ENCODE assay signal across 8 mouse cellular contexts in genomic region chr15:40475659-40476355, GRCm38 (mm10).
DNase-seq lines count a peak whose midpoint lies in the region; ATAC-seq and TF ChIP-seq lines count a peak whose summit lies in the region.

No protein-coding gene starts in this region.

- H3K27me3 ChIP-seq in forebrain, embryonic 15.5 days, result no peaks in the 10 kb centered on the region
- H3K27me3 ChIP-seq in forebrain, embryonic 12.5 days, result no peaks in the 10 kb centered on the region
- H3K27me3 ChIP-seq in kidney, postnatal 0 days (ENCODE audit: insufficient read depth, low read length), result no peaks in the 10 kb centered on the region

- peak; percentile 8 to 15 for DNase-seq in right cerebral cortex, adult 2 months (ENCODE audit: low spot score in 2 of 2)
- DNase-seq in right cerebral cortex, postnatal 25 days, result no peak
- peak; percentile 62 for DNase-seq in kidney, postnatal 0 days (ENCODE audit: low spot score)
- DNase-seq in telencephalon, adult 2 months (ENCODE audit: low read depth, low spot score), result peak; percentile 11

- no peak overlapping the region for H3K9ac ChIP-seq in forebrain, embryonic 15.5 days (replicated peaks)
- no peak overlapping the region for H3K9ac ChIP-seq in forebrain, embryonic 12.5 days
- H3K9ac ChIP-seq in kidney, postnatal 0 days (ENCODE audit: low read depth, low read length), result no peak overlapping the region

- ATAC-seq in forebrain, embryonic 15.5 days (replicated peaks), result no peak
- no peak for ATAC-seq in forebrain, embryonic 12.5 days (ENCODE audit: low FRiP score)
- ATAC-seq in kidney, postnatal 0 days (replicated peaks; ENCODE audit: low FRiP score, low read depth), result no peak
- no peak for ATAC-seq in monocyte, adult 5-6 weeks (replicated peaks; ENCODE audit: insufficient number of reproducible peaks, low FRiP score, low TSS enrichment, poor library complexity, severe bottlenecking)
- ATAC-seq in granulocyte monocyte progenitor cell, adult 5-6 weeks (replicated peaks; ENCODE audit: poor library complexity, severe bottlenecking), result no peak

- no peaks in the 10 kb centered on the region for H3K9me3 ChIP-seq in forebrain, embryonic 15.5 days
- no peaks in the 10 kb centered on the region for H3K9me3 ChIP-seq in forebrain, embryonic 12.5 days
- no peaks in the 10 kb centered on the region for H3K9me3 ChIP-seq in kidney, postnatal 0 days (replicated peaks; ENCODE audit: low read length)

- no peaks in the 10 kb centered on the region for H3K36me3 ChIP-seq in forebrain, embryonic 15.5 days
- no peaks in the 10 kb centered on the region for H3K36me3 ChIP-seq in forebrain, embryonic 12.5 days (replicated peaks)
- H3K36me3 ChIP-seq in kidney, postnatal 0 days (ENCODE audit: insufficient read depth, low read length), result no peaks in the 10 kb centered on the region

- H3K4me1 ChIP-seq in forebrain, embryonic 15.5 days, result peaks cover 12% of the 10 kb centered on the region
- H3K4me1 ChIP-seq in forebrain, embryonic 12.5 days, result no peaks in the 10 kb centered on the region
- no peaks in the 10 kb centered on the region for H3K4me1 ChIP-seq in kidney, postnatal 0 days (replicated peaks; ENCODE audit: insufficient read depth, low read length)

- no peak overlapping the region for H3K27ac ChIP-seq in forebrain, embryonic 15.5 days (replicated peaks)
- no peak overlapping the region for H3K27ac ChIP-seq in forebrain, embryonic 12.5 days
- H3K27ac ChIP-seq in kidney, postnatal 0 days, result no peak overlapping the region

- peak overlapping the region; percentile 14; the same call in 1 of the 2 replicates for H3K4me2 ChIP-seq in forebrain, embryonic 15.5 days (replicated peaks)
- no peak overlapping the region for H3K4me2 ChIP-seq in forebrain, embryonic 12.5 days
- H3K4me2 ChIP-seq in kidney, postnatal 0 days (ENCODE audit: low read length), result peak overlapping the region; percentile 1; the same call in 1 of the 2 replicates

- H3K4me3 ChIP-seq in forebrain, embryonic 15.5 days, result no peak overlapping the region
- H3K4me3 ChIP-seq in forebrain, embryonic 12.5 days (replicated peaks), result no peak overlapping the region
- H3K4me3 ChIP-seq in kidney, postnatal 0 days (replicated peaks; ENCODE audit: low read depth, low read length), result no peak overlapping the region

- no peak for TF ChIP-seq CTCF in kidney, postnatal 0 days (IDR thresholded peaks at IDR 0.05; ENCODE audit: low read depth)

- 58% methylated on average over 7 of the region's 7 CpGs for WGBS in forebrain, embryonic 15.5 days
- WGBS in forebrain, embryonic 12.5 days, result 78% methylated on average over 7 of the region's 7 CpGs
- WGBS in kidney, postnatal 0 days, result 34% methylated on average over 7 of the region's 7 CpGs
